Mouse (Mus musculus): ENCODE measurements at regions not wholly inside any gene's neighbourhood (a gene's known extent, or its start where the extent isn't known, plus 50 kb on each side); places are given as distances from the start of the nearest gene placed in this dataset.

DNA sequence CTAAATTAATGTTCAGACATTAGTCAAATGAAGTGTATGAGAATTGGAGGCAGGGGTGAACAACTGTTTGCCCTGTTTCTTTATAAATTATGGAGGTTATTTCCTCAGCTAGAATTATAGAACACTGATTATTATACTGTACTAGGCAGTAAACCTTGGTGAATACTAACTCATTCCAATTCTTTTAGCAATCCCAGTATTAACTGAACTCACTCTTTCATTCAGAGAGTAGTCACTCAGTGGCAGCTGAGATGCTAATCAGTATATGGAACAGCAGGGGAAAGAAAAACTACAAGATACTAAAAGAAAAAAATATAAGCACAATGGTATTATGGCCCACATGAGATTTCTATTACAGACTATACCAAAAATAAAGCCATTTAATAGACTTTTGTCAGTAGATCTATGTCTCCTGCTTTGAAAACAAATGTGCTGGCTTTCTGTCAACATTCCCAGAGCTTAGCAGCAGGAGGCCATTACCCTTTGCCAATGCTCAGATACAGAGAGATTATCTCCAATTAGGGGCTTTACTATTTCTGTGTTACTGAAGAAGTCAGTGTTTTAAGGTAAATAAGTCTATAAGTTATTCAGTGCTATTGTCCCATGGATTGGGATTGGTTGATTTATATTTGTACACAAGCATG is 473.3 kb upstream of the Arrdc3 start:
- no peak overlapping the region for H3K27ac ChIP-seq (ENCODE audit: control insufficient read depth, low read depth, low read length)
- no peaks in the 10 kb centered on the region for H3K9me3 ChIP-seq (replicated peaks; ENCODE audit: insufficient read depth, low read length)
- DNase-seq (ENCODE audit: low read depth, low spot score), result no peak
- TF ChIP-seq GATA1 (IDR thresholded peaks at IDR 0.05; ENCODE audit: low read depth, low read length) (no peak), ELF1 (IDR thresholded peaks at IDR 0.05; ENCODE audit: low read depth, low read length) (no peak), GABPA (IDR thresholded peaks at IDR 0.05; ENCODE audit: low read depth, low read length) (no peak), MEF2A (IDR thresholded peaks at IDR 0.05; ENCODE audit: extremely low read depth, insufficient replicate concordance, low read depth, low read length, poor library complexity, severe bottlenecking) (no peak), HCFC1 (IDR thresholded peaks at IDR 0.05; ENCODE audit: low read depth, low read length) (no peak), POLR2AphosphoS2 (IDR thresholded peaks at IDR 0.05; ENCODE audit: low read length) (no peak), CHD2 (IDR thresholded peaks at IDR 0.05; ENCODE audit: low read length) (no peak), TBP (IDR thresholded peaks at IDR 0.05; ENCODE audit: low read depth, low read length) (no peak), MXI1 (IDR thresholded peaks at IDR 0.05; ENCODE audit: low read depth, low read length) (no peak), POLR2A (IDR thresholded peaks at IDR 0.05; ENCODE audit: control insufficient read depth in 1 of 2, insufficient read depth in 1 of 2, low read depth in 1 of 2, low read length in 2 of 2, poor library complexity in 1 of 2) (no peak), ZC3H11A (IDR thresholded peaks at IDR 0.05; ENCODE audit: low read depth, low read length) (no peak)
- H3K9ac ChIP-seq (ENCODE audit: control insufficient read depth, low read depth, low read length, poor library complexity, severe bottlenecking), result no peak overlapping the region
- no peaks in the 10 kb centered on the region for H3K4me1 ChIP-seq (ENCODE audit: control insufficient read depth in 1 of 2, insufficient read depth in 2 of 2, low read length in 2 of 2)
- H3K79me2 ChIP-seq (ENCODE audit: control insufficient read depth, insufficient read depth, low read length, poor library complexity), result no peaks in the 10 kb centered on the region
- no peaks in the 10 kb centered on the region for H3K27me3 ChIP-seq (ENCODE audit: control insufficient read depth in 1 of 2, insufficient read depth in 2 of 2, low read length in 2 of 2)
- H3K4me3 ChIP-seq (ENCODE audit: control insufficient read depth in 1 of 2, insufficient read depth in 1 of 2, low read depth in 2 of 2, low read length in 2 of 2), result no peak overlapping the region
- H3K36me3 ChIP-seq (ENCODE audit: control insufficient read depth in 1 of 2, insufficient read depth in 2 of 2, low read length in 2 of 2), result no peaks in the 10 kb centered on the region

DNA sequence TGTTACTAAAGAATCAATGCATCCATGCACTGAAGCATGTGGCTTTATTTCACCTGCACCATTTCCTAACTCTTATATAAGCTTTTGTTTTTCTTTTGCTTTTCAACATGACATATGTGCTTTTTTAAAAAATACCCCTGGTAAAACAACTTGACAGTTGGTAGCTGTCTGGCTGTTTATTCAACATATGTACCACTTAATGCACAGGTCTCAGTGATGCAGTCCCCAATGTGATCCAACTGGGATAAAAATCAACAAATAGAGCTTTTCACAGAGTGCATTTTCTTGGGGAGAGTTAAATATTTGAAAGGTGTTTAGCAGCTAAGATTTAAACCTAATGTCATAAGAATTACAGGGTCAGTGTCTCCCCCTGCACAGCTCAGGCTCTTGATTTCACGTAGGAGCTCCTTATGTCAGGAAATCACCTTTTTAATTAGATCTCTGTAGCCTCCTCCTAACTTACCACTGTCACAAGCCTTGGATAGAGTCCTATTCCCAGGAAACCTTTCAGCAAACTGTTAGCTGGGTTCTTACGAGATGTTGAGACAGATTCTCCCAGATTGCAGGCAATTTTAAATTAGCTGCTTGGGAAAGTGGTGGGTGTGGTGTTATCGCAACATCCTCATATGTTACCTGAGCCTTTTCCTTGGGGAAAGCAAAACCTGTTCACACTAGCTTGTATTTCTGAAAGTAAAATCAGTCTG is 464.6 kb upstream of the Arrdc3 start:
- H3K4me1 ChIP-seq (ENCODE audit: control insufficient read depth in 1 of 2, insufficient read depth in 2 of 2, low read length in 2 of 2), result no peaks in the 10 kb centered on the region
- H3K9me3 ChIP-seq (replicated peaks; ENCODE audit: insufficient read depth, low read length), result no peaks in the 10 kb centered on the region
- no peaks in the 10 kb centered on the region for H3K36me3 ChIP-seq (ENCODE audit: control insufficient read depth in 1 of 2, insufficient read depth in 2 of 2, low read length in 2 of 2)
- H3K27ac ChIP-seq (ENCODE audit: control insufficient read depth, low read depth, low read length), result no peak overlapping the region
- TF ChIP-seq E2F4 (IDR thresholded peaks at IDR 0.05; ENCODE audit: borderline replicate concordance, low read depth, low read length), result no peak
- no peak for TF ChIP-seq KAT2A (conservative IDR thresholded peaks at IDR 0.05; ENCODE audit: low read depth, low read length)
- TF ChIP-seq MXI1 (IDR thresholded peaks at IDR 0.05; ENCODE audit: low read depth, low read length), result no peak
- TF ChIP-seq JUND (IDR thresholded peaks at IDR 0.05; ENCODE audit: low read depth, low read length), result no peak
- TF ChIP-seq POLR2A (IDR thresholded peaks at IDR 0.05; ENCODE audit: control insufficient read depth in 1 of 2, insufficient read depth in 1 of 2, low read depth in 1 of 2, low read length in 2 of 2, poor library complexity in 1 of 2), result no peak
- TF ChIP-seq TCF12 (IDR thresholded peaks at IDR 0.05; ENCODE audit: low read depth, low read length), result no peak
- TF ChIP-seq USF1 (IDR thresholded peaks at IDR 0.05; ENCODE audit: low read depth, low read length), result no peak
- TF ChIP-seq MEF2A (IDR thresholded peaks at IDR 0.05; ENCODE audit: extremely low read depth, insufficient replicate concordance, low read depth, low read length, poor library complexity, severe bottlenecking), result no peak
- TF ChIP-seq CTCF (IDR thresholded peaks at IDR 0.05 in 2 of 3, conservative IDR thresholded peaks at IDR 0.05 in 1 of 3; ENCODE audit: control insufficient read depth in 1 of 3, insufficient read depth in 1 of 3, low read depth in 2 of 3, low read length in 3 of 3, poor library complexity in 1 of 3, severe bottlenecking in 1 of 3), result no peak
- no peak for TF ChIP-seq ETS1 (IDR thresholded peaks at IDR 0.05; ENCODE audit: low read depth, low read length)
- no peak overlapping the region for H3K4me3 ChIP-seq (ENCODE audit: control insufficient read depth in 1 of 2, insufficient read depth in 1 of 2, low read depth in 2 of 2, low read length in 2 of 2)
- H3K79me2 ChIP-seq (ENCODE audit: control insufficient read depth, insufficient read depth, low read length, poor library complexity), result no peaks in the 10 kb centered on the region
- H3K27me3 ChIP-seq (ENCODE audit: control insufficient read depth in 1 of 2, insufficient read depth in 2 of 2, low read length in 2 of 2), result no peaks in the 10 kb centered on the region
- no peak for DNase-seq (ENCODE audit: low read depth, low spot score)
- no peak overlapping the region for H3K9ac ChIP-seq (ENCODE audit: control insufficient read depth, low read depth, low read length, poor library complexity, severe bottlenecking)

Data from MEL (cell line).